Mouse (Mus musculus) left cerebral cortex, adult 2 months (tissue): ENCODE measurements around the gene Dhrs11. TPM values are rescaled to one million over a fixed set of nuclear protein-coding genes. Genes with fewer than 3 reads are reported as not detected.
A peak's percentile ranks its signal among the peaks of the same experiment; 100 is the strongest.
"Not testable (repeated sequence)": the region's sequence is repeated elsewhere in the genome, so short reads cannot be mapped to it uniquely, and the experiment has no call there.

ENCODE experiments used
- DNase-seq, 2 experiments: peaks; one replicate each; pipeline ENCODE4 v3.0.0; 2021 to 2022; ENCODE audit warnings: low spot score in 2 of 2, mixed read lengths in 1 of 2; ENCODE audit errors: extremely low spot score in 1 of 2
- H3K27ac ChIP-seq: fragments of 200-600 bp; 2 replicates; pipeline ENCODE4 v1.8.1; 2022
- H3K4me3 ChIP-seq: fragments of 200-600 bp; 2 replicates; pipeline ENCODE4 v1.8.1; 2022
- CTCF ChIP-seq: fragments of 200-600 bp; IDR thresholded peaks from 2 replicates; pipeline ENCODE4 v1.8.1; 2022; ENCODE audit warnings: antibody characterized with exemption, mild to moderate bottlenecking, moderate library complexity
- intact Hi-C: fragments of 180-260 bp; cut with DNase I; formaldehyde crosslinking; loops from one replicate; pipeline ENCODE4 v1.15.1; 2025
- long read RNA-seq, 2 experiments: library from polyadenylated mRNA; stranded (forward); transcript quantifications; one replicate each; pipeline ENCODE4 v2.0.0; 2021; ENCODE audit warnings: borderline mapping rate in 2 of 2
- total RNA-seq, 2 experiments: library from RNA; stranded (reverse); gene quantifications; 2 replicates each; pipeline ENCODE4 v1.2.3; 2021

Gene Dhrs11
- total RNA-seq = 1 to 10 TPM; 7.2 to 7.8 TPM
- long read RNA-seq, experiment 1, transcript Dhrs11-201 (7 exons, 1,254 nt) = major isoform, 5 of 14 reads
- long read RNA-seq, experiment 1, partial matches to known transcripts = 2 of 14 reads
- long read RNA-seq, experiment 1, other reads (novel, unspliced or antisense) = 7 of 14 reads
- long read RNA-seq, experiment 2, partial matches to known transcripts = 0 of 8 reads
- long read RNA-seq, experiment 2, other reads (novel, unspliced or antisense) = 6 of 8 reads

DNA sequence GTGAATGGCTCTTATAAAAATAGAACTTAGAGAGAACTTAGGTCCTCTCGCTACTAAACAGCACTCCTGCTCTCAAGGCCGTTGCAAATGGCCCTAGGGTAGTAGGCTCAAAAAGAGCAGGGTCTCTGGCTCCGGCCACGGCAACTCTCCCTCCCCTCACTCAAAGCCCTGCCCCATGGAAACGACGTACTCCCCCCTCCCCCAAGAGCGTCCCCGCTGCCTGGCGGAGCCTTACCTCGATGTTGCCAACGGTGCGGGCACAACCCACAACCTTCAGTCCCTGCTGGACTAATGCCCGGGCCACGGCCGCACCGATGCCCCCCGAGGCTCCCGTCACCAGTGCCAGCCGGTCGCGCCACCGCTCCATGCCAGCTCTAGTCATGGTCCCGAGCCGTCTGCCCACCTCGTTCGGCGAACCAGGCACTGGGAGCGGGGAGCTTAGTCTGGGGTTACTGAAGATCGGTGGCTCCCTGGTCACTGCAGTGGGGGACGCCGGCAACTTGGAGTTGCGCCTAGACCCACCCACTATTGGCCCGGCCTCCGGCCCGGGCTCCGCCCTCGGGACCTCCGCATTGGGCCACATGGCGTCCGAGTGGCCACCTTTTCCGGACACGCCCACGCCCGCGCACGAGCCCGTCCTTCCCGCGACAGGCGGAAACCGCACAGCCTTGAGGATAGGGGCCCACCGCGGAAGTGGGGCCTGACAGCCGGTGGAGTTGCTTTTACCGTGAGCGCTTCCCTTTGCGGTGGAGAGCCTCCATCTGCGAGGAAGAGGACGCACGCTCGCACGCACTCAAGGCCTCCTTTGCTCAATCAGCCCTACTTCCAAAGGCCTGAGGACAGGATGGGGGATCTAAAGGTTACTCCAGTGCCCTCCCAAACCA is at the start of gene Dhrs11:
Gene Dhrs11 (minus strand): TSS at position 479 of the 884 bp plus-strand sequence.
- DNase-seq = peak; percentile 85 to 88
- intact Hi-C loops = no loop called here
- no peak for TF ChIP-seq CTCF
- Histone ChIP-seq H3K27ac (peak within 1 kb of the TSS; percentile 89), H3K4me3 (peak within 1 kb of the TSS; percentile 66)

DNA sequence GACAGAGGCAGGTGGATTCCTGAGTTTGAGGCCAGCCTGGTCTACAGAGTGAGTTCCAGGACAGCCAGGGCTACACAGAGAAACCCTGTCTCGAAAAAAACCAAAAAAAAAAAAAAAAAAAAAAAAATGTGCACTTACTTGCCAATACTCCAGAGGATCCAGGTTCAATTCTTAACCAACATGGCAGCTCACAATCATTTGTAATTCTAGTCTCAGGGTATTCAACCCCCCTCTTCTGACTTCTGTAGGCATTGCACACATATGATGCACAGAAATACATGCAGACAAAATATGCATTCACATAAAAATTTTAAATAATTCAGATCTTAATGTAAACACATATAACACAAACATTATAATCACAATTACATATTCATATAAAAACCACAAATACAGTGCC is 47.2 kb upstream of the Dhrs11 start:
- H3K4me3 ChIP-seq, DNase-seq, H3K27ac ChIP-seq, intact Hi-C loops: not testable (repeated sequence)

DNA sequence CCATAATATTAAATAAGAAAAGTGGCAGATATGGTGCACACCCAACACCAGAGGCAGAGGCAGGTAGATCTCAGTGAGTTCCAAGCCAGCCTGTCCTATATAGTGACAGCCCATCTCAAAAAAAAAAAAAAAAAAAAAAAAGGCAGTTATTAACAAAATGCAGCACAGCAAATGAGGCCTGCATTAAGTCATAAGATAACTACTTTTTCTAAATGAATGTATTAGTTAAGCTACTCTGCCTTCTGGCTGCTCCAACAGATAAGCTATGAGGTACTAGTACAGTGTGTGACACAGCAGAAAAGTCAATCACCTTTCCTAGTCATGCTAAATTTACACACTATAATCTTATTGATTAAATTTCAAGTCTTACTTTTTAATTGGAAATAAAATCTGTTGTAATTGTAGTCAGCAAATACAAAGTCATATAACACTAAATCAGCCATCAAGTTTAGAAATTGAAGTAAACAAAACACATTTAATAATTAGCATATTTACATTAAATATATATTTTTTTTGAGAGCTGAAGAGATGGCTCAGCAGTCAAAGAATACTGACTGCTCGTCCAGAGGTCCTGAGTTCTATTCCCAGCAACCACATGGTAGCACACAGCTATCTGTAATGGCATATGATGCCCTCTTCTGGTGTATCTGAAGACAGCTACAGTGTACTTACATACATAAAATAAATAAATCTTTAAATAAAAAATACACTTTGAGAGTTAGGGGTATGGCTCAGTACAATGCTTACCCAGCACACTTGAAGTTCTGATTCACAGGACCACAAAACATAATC is 44.4 kb upstream of the Dhrs11 start:
- no peak for DNase-seq
- no peak overlapping the region for H3K4me3 ChIP-seq
- intact Hi-C loops = loop anchor here (5.0 kb wide), 1 partner anchor 269 kb away; the partner anchor contains the start of gene Usp32
- TF ChIP-seq CTCF = peak; percentile 11; the same call in 1 of the 2 replicates
- no peak overlapping the region for H3K27ac ChIP-seq

DNA sequence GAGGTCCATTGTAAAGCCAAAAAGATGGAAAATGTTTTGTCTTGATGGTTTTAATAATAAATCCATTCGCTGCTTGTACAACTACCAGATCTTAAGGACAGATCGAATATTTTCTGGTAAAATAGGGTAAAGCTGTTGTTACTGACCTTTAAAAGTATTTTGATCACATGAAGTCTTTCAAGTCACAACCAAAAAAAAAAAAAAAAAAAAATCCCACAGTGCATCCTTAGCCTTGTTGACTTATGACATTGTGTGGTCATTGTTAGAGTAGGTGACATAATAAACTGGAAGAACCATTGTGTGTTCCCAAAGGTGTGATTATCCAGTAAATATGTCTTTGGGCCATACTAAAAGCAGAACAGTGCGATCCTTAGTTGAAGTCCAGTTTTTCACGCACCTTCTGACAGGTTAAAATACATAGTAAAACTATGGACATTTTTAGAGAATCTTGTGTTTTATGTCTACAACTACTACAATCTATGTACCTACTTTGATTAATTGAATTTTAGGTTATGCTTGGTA is 42.8 kb upstream of the Dhrs11 start:
- intact Hi-C loops = loop anchor here (2.0 to 5.0 kb wide), 2 partner anchors 33 to 271 kb away; partner anchors contain the start of gene Usp32
- peak overlapping the region; percentile 88 for H3K4me3 ChIP-seq
- H3K27ac ChIP-seq = peak overlapping the region; percentile 100

DNA sequence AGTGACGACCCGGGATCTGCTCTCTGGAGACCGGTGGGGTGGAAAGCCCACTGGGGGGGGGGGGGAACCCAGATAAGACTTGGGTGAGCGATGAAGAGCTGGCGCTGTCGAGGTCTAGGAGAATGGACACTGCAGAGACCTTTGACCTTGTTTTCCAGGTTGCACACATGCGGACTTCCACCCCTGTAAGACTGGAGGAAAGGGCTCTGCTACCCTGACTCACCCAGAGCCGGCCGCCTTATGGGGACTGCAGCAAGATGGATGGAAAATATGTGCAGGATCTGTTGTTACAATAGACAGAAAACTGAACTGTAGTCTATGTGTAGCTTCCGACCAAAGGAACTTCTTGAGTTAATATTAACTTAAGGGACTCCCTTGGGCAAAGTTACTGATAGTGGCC is 42.3 kb upstream of the Dhrs11 start:
- TF ChIP-seq CTCF = no peak
- intact Hi-C loops = loop anchor here (2.0 to 5.0 kb wide), 2 partner anchors 34 to 271 kb away; partner anchors contain the start of gene Usp32
- no peak for DNase-seq
- peak overlapping the region; percentile 100 for H3K27ac ChIP-seq
- H3K4me3 ChIP-seq = peak overlapping the region; percentile 88

More for the DNA sequence above, 42.8 kb upstream of the Dhrs11 start:
- TF ChIP-seq CTCF = no peak
- no peak for DNase-seq

DNA sequence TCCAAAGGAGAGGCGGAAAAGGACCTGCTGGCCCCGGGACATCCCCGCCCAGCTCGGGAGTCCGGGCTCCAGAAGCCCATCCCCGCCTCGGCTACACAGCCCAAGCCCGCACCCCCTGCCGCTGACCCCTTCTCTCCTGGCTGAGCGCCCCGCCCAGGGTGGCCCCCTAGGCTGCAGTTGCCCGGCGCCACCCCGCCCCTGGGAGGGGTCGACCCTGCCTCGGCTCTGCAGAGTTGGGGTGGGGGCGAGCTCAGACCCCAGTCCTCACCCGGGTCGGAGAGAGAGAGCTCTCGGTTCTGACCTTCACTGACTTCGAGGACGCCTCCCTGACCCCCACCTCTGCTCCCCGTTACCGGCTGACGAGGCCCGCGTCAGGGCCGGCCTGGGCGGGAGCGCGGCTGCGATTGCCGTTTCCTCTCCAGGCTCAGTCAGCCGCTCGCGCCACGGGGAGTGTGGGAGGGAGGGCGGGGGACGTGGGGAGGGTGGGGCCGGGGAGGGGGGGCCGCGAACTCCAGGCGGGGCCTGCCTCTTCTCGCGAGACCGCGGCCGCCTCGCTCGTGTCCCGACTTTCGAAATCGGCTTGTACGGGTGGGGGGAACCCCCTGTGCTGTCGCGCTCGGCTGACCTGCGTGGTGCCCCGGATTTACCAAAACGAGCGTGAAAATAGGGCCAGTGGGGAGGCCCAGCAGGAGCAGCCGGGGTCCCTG is 41.7 kb upstream of the Dhrs11 start, which contains the start of gene Ggnbp2:
Gene Ggnbp2 (minus strand): TSS at position 481 of the 707 bp plus-strand sequence.
- H3K27ac ChIP-seq = peak within 1 kb of the TSS; percentile 100
- no peak for TF ChIP-seq CTCF
- intact Hi-C loops = loop anchor here (1.0 to 5.0 kb wide), 3 partner anchors 10 to 272 kb away; partner anchors contain the start of genes Myo19, Pigw and Usp32
- peak; percentile 88 to 92 for DNase-seq
- peak within 1 kb of the TSS; percentile 88 for H3K4me3 ChIP-seq

DNA sequence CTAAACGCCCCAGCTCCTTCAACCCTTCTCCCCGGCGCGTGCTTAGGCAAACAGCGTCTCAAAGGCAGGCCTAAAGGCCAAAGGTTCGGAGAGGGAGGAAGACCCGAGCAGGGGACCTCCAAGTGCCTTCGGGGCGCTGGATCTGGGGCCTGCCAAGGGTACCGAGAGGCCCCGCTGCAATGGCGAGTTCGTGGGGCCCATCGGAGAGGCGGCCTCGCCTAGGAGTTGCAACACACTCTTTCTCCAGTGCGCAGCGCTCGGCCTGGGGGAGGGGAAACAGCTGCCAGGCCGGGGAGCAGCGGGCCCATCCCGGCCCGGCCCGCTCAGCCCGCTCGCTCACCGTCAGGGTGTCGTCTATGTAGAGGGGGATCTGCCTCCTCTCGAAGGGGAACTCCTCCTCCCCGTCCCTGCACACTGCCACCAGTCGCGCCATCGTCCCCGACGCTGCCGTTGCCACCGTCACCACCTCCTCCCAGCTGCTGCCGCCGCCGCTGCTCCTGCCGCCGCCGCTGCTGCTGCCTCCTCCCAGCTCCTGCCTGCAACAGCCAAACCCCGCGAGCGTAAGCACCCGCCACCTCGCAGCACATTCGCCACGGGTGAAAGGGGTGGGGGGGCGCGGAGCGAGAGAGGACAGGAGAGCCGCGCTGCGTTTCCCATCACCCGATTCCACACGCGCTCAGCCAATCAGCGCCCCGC is 40.9 kb upstream of the Dhrs11 start:
- peak overlapping the region; percentile 88 for H3K4me3 ChIP-seq
- peak overlapping the region; percentile 93 for H3K27ac ChIP-seq
- no peak; the same call in 1 of the 2 replicates for TF ChIP-seq CTCF
- DNase-seq = peak; percentile 87 to 92
- intact Hi-C loops = loop anchor here (1.0 to 5.0 kb wide), 3 partner anchors 11 to 273 kb away; partner anchors contain the start of genes Myo19, Pigw and Usp32

DNA sequence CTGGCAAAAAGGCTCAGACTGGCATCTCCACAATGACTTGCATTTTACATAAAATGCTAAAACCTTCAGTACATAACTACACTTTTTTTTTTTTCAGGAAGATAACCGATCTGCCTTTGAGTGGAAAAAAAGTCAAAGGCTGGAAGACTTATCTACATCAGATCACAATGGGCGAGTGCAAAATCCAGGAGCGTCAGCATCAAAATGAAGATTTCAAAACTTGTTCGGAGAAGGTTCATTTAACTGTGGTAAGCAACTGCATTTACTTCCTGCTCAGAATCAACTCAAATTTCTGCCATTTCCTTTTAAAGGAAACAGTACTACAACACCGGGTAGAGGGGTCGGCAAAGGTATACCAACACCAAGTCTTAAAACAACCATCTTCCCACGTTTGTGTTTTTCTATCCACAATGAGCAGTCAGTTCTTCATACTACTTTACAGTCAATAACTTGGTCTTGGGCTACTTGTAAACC is 40.0 kb upstream of the Dhrs11 start:
- intact Hi-C loops = no loop called here
- no peak for DNase-seq
- Histone ChIP-seq H3K27ac (peak overlapping the region; percentile 93; the same call in 1 of the 2 replicates), H3K4me3 (peak overlapping the region; percentile 88)
- no peak for TF ChIP-seq CTCF

DNA sequence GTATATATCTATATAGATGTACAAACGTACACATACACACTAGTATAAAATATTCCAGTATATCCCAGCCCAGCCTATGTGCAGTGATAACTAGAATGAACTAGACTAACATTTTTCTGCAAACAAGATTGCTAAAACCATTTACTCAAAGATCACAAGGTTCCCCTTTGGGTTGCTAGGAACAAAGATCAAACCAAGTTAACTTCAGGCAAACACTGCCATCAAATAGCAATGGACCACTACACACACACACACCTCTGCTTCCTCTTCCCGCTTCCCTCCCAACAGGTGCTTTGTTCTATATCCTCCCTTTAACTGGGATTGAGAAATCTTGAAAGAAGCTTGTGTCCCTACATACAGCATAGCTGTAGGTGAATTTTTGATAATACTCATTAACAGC is 38.8 kb upstream of the Dhrs11 start:
- TF ChIP-seq CTCF = no peak
- DNase-seq = no peak
- Histone ChIP-seq H3K4me3 (no peak overlapping the region), H3K27ac (no peak overlapping the region)
- intact Hi-C loops = no loop called here

DNA sequence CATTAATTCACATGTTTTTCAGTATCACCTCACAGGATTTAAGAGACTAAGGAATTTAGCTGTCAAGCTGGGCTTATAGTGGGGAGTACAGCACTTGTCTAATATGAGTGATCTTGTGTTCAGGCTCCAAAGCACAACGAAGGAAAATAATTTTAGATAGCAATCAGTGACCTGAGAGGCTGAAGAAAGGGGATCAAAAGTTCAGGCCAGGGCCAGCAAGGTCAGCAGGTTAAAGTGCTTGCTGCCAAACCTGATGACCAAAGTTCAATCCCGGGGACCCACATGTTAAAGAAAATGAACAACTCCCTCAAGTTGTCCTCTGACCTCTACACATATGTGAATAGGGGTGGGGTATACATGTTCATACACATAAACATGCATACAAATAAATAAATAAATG is 36.5 kb upstream of the Dhrs11 start:
- no peak overlapping the region for H3K4me3 ChIP-seq
- no peak overlapping the region for H3K27ac ChIP-seq
- intact Hi-C loops = no loop called here
- DNase-seq = no peak
- TF ChIP-seq CTCF = no peak
